Mouse (Mus musculus): ENCODE measurements around the gene Rem1.

- TF ChIP-seq POLR2A (IDR thresholded peaks at IDR 0.05; ENCODE audit: insufficient read depth, low read depth, low read length) (no peak), CTCF (IDR thresholded peaks at IDR 0.05; ENCODE audit: insufficient read depth, low read depth, low read length) (no peak)
These were observed 7.6 kb downstream of the Rem1 start for GRCm38 (mm10) chr2:152634311-152634710.

All from olfactory bulb, adult 2 months (tissue).